Mouse (Mus musculus) CD4-positive, CD25-positive, alpha-beta regulatory T cell, adult 2 months (primary cell): Measurements from ENCODE around the gene Sri.
"Not testable (repeated sequence)": the region's sequence is repeated elsewhere in the genome, so short reads cannot be mapped to it uniquely, and the experiment has no call there.

ENCODE experiments used
- DNase-seq: peaks from one replicate; pipeline ENCODE4 v3.0.0-alpha.2; 2012; ENCODE audit warnings: low read depth, low spot score

Gene Sri

GRCm38 (mm10) chr5:8045855-8046254, at the start of gene Sri:
Gene Sri, plus strand, starts transcription at chr5:8046078.
- DNase-seq = no peak

DNA sequence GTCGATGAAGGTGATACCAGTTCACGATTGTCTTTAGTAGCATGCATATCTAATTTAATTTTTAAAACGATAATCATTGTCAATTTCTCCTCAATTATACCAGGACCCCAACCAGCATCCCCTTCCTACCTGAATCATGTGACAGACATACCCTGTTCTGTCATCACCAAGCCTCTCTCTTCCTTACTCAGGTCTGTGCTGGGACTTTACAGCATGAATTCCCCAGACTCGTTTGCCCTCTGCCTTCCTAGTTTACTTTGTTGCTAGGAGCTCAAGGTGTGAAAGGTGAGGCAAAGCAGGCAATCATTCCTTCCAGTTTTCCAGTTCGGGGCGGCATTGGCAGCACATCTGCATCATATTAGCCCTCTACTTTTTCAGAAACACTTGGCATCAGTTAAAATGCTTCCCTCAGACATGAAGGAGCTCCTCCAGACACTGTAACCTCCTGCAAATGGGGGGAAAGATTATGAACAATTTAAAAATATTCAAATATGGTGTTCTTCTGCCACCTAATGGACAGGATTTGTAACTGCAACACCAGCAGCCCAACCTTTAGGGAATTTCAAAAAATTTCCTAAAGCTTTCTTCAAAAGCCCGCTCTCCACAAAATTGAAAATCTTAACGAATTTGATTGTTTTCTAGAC, 49.4 kb upstream of the Sri start:
- DNase-seq = peak; percentile 41

- no peak for DNase-seq
These were observed 48.8 kb upstream of the Sri start for GRCm38 (mm10) chr5:7997086-7997485.

- DNase-seq = no peak
These were observed 45.4 kb upstream of the Sri start for GRCm38 (mm10) chr5:8000466-8000865.

DNA sequence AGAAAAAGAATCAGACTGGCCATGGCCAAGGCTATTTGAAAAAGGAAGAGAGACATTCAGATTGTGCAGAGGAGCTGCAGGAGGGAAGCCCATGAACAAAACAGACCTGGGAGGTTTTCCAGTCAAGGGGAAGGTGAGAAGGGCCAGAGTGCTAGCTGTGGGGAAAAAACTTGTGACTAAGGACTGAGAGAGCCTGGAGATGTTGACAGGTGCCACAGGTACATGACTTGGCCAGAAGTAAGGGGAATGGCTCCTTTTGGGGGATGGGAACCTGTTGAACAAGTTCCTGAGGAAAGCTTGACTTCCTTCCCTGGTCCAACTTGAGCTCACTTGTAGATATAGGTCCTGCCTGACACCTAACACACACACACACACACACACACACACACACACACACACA, 43.1 kb upstream of the Sri start:
- no peak for DNase-seq

DNA sequence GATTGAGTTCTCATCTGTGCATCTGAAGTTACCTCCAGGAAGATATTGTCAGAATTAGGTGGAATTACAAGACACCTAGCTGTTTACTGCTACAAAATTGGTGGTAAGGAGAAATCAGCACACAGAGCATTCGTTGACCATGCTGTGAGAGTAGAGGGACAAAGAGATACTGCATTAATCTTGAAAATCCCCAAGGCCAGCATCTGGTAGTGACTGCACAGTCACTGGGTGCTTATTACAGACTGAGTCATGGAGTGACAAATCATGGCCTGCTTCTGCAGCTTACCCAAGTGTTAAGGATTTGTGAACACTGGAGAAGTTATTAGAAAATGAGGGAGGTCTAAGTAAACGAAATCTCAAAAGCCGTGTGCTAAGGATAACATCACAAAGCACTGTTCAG, 32.6 kb upstream of the Sri start:
- no peak for DNase-seq

DNA sequence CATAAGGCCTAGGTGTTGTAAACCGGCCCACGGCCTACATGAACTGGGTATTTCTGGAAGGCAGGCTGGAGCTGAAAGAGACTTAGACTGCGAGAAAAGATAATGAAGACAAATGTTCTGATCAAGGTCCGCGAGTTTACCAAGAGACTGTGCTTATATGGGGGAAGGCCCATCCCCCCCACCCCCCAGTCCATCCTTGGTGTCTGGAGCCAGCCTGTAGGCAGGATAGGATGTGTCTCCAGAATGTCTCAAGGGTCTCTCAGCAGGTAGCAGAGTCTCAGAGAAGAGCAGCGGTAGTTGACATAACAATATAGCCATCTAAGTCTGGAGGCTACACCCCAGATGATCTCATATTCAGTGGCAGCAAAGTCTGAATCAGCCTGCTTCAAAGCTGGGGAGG, 11.3 kb upstream of the Sri start:
- not testable (repeated sequence) for DNase-seq

DNA sequence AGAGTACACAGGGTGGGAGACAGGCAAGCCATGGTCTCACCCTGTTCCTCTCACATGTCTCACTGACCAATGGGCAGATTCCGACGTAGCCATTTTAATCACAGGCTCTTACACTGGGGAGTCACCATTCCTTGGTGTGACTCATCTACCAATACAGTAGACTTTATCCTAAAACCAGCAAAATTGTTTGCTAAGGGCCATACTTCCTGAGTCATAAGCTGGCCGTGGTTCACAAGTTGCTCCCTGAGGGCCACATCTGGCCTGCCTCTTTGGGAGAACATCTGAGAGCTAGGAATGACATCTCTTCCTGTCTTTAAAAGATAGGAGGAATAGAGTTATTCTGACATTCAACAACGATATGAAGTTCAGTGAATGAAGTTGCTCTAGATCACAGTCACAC, 7.9 kb downstream of the Sri start:
- no peak for DNase-seq

GRCm38 (mm10) chr5:8055721-8056129, 9.8 kb downstream of the Sri start:
- DNase-seq = peak; percentile 43

GRCm38 (mm10) chr5:8056141-8057017, 10.5 kb downstream of the Sri start:
- DNase-seq = peak; percentile 89

- no peak for DNase-seq
These were observed 11.1 kb downstream of the Sri start for GRCm38 (mm10) chr5:8057018-8057323.

DNA sequence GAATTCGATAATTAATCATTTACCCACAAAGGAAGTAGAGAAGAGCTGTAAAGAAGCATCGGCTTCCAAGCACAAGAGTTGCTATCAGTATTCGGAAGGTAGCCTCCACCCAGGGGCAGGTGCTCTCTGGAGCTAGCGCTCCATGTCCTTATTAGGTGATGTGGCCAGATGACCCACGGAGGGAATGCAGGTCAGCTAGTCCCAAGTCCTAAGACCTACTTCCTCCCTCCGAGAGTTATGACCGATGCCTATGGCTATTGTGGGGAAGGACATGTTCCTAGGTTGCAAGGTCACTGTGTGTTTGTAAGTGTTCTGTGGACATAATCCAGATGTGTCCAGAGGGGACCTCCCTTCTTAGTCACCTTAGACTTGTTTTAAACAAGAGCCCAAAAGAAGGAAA, 12.2 kb downstream of the Sri start:
- DNase-seq = no peak

DNA sequence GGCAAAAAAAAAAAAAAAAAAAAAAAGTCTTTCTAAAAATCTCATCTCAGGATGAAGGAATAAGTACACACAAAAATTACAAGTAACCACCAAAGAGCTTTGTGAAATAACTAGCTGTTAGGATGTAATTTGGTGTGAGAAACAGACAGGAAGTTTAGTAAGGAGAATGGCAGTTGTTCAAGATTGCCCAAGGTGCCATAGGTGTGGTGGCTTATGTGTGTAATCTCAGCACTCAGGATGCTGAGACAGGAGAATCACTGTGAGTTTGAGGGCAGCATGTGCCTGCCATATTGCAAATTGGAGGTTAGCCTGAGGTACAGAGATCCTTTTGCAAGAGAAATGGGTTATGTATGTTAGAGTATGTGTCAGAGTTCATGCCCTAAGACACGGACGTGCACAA, 16.6 kb downstream of the Sri start:
- no peak for DNase-seq

GRCm38 (mm10) chr5:8063207-8063606, 17.3 kb downstream of the Sri start:
- no peak for DNase-seq

DNA sequence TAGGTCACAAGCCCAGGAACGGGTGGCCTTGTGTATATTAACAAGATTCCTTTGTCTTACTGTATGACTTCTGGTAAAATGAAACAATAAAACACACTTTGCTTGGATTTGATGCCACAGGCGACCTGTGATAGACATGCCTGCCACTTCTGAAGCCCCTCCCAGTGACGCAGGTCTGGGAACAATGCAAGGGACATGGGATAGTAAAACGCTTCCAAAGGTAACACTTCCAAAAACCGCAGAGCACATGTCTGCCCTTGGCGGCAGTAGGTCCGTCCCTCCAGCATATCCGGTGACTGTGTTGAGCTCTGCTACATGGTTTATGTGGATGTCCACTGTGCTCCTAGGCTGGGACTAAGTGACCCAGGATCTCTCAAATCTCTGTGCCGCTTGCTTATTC, 27.5 kb downstream of the Sri start:
- no peak for DNase-seq

- no peak for DNase-seq
These were observed 28.2 kb downstream of the Sri start for GRCm38 (mm10) chr5:8073901-8074561.

- no peak for DNase-seq
These were observed 31.6 kb downstream of the Sri start for GRCm38 (mm10) chr5:8077481-8077880.

GRCm38 (mm10) chr5:8082800-8083509, 37.1 kb downstream of the Sri start:
- DNase-seq = no peak

DNA sequence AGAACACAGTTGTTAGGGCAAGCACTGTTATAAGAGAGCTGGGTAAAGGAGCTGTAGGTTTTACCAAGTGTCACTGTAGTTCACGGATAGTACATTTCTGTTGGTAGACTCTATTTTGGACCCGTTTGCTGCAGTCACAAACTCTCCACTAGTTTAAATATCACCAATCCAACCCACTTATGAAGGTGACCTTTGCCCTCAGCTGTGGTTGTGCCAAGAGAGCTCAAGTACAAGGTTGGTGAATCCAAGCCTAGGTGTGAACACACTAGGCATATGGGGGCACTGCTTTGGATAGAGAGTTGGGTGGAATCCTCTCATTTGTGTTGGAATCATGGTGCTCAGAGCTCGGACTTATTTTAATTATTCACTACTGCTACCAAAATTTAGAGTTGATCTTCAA, 39.8 kb downstream of the Sri start:
- DNase-seq = no peak

DNA sequence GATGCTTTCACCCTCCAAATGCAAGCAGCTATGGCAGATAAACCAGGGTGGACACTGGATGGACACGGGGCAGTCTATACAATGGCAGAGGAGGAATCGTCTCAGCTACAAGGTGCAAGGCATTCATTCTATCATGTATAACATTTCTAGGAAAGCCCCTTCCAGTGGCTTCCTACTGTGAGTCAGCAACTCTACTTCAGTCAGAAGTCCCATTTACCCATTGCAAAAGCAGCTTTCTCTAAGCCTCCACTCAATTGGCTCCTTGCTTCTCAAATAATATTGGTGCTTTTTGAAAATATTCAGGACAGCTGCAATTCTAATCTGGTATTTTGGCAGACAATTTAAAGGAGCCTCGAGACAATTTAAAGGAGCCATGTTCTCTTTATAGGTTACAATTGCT, 42.3 kb downstream of the Sri start:
- DNase-seq = no peak

DNA sequence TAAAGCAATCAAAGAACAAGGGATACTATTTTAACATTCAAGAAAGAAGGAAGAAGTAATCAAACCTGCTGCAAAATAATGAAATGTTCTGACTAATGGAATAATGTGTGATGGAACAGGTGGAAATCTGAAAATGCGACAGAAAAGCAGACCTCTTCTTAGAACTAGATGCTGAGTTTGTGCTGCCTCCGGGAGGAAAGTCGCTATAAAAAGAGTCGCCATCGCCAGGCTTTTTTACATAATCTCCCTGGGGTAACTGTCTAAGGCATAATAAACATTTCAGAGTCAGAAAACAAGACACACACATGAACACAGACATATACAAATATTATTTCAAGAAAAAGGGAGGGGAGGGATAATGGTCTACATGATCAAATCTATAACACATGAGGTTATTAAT, 49.0 kb downstream of the Sri start:
- DNase-seq = no peak

- no peak for DNase-seq
These were observed 49.8 kb downstream of the Sri start for GRCm38 (mm10) chr5:8095689-8096088.
